12 mouse cellular contexts compared by ENCODE assay signal in genomic region chr13:104620423-104620822, GRCm38 (mm10).
"Had no signal": no experiment of that assay in that cellular context is flagged by ENCODE, and none has a peak within 500 bp of the region (broad histone marks: within the 10 kb centered on the region; RNA-seq: fewer than 3 reads in every experiment).

No protein-coding gene starts in this region.

- DNase-seq: kidney, adult 2 months; kidney, postnatal 14 days; layer of hippocampus, postnatal 36 days; lung, embryonic 14.5 days; right cerebral cortex, adult 18-20 months; right cerebral cortex, postnatal 25 days; thymus, postnatal 36 days had no signal

- H3K4me3 ChIP-seq: kidney, embryonic 15.5 days; limb, embryonic 15.5 days; liver, embryonic 12.5 days; midbrain, embryonic 13.5 days; neural tube, embryonic 15.5 days had no signal

- H3K9ac ChIP-seq: kidney, embryonic 15.5 days; limb, embryonic 15.5 days; liver, embryonic 12.5 days; lung, embryonic 14.5 days; midbrain, embryonic 13.5 days; neural tube, embryonic 15.5 days had no signal

- H3K9me3 ChIP-seq: kidney, embryonic 15.5 days; limb, embryonic 15.5 days; liver, embryonic 12.5 days; midbrain, embryonic 13.5 days; neural tube, embryonic 15.5 days had no signal

- H3K36me3 ChIP-seq: kidney, embryonic 15.5 days; limb, embryonic 15.5 days; liver, embryonic 12.5 days; midbrain, embryonic 13.5 days; neural tube, embryonic 15.5 days had no signal

- H3K4me2 ChIP-seq: kidney, embryonic 15.5 days; limb, embryonic 15.5 days; liver, embryonic 12.5 days; lung, embryonic 14.5 days; midbrain, embryonic 13.5 days; neural tube, embryonic 15.5 days had no signal

- H3K27ac ChIP-seq: kidney, embryonic 15.5 days; limb, embryonic 15.5 days; liver, embryonic 12.5 days; midbrain, embryonic 13.5 days; neural tube, embryonic 15.5 days had no signal

- H3K4me1 ChIP-seq: limb, embryonic 15.5 days; liver, embryonic 12.5 days; neural tube, embryonic 15.5 days had no signal

- ATAC-seq: liver, embryonic 12.5 days; midbrain, embryonic 13.5 days had no signal

- H3K27me3 ChIP-seq: kidney, embryonic 15.5 days; limb, embryonic 15.5 days; liver, embryonic 12.5 days; midbrain, embryonic 13.5 days; neural tube, embryonic 15.5 days had no signal
